Mouse (Mus musculus) hematopoietic stem cell, adult 5-6 weeks (primary cell): ENCODE results near the gene Agps. TPM values are rescaled to one million over a fixed set of nuclear protein-coding genes. Genes with fewer than 3 reads are reported as not detected.

Experiments
- ATAC-seq, 2 experiments: fragments of 125-278 bp in 1 of 2; replicated peaks in 1 of 2; 2 replicates each; pipeline ENCODE4 v1.8.0; 2016 to 2017; ENCODE audit warnings: inconsistent platforms in 2 of 2, mild to moderate bottlenecking in 2 of 2, moderate number of reproducible peaks in 2 of 2, low read depth in 1 of 2, moderate TSS enrichment in 1 of 2; ENCODE audit not compliant: low FRiP score in 2 of 2, poor library complexity in 2 of 2, severe bottlenecking in 2 of 2, insufficient read depth in 1 of 2, low TSS enrichment in 1 of 2
- total RNA-seq: library from RNA; stranded (forward); fragments of 172-1452, 232-1000 nt; gene quantifications from 2 replicates; pipeline ENCODE4 v1.2.3, GENCODE M21; 2017

Agps gene
- total RNA-seq, 1 experiment from 2014 or later: 38.7 TPM

DNA sequence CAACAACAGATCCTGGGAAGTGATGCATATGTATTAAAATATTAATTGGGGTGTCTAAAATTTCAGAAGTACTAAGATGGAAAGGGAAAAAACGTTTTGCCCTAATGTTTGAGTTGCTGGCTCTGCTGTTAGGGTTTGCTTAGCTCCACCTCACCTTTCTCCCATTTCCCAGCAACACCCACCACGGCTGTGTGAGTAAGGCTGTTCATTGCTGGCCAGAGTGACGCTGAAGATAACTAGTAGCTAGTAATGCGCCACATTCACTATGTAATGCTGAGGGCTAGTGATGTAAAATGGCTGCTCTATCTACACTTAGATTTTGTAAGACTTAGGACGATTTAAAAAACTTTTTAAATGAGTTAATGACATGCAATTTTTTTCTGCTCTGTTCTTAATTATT is 63.7 kb downstream of the Agps start:
- ATAC-seq: no peak

DNA sequence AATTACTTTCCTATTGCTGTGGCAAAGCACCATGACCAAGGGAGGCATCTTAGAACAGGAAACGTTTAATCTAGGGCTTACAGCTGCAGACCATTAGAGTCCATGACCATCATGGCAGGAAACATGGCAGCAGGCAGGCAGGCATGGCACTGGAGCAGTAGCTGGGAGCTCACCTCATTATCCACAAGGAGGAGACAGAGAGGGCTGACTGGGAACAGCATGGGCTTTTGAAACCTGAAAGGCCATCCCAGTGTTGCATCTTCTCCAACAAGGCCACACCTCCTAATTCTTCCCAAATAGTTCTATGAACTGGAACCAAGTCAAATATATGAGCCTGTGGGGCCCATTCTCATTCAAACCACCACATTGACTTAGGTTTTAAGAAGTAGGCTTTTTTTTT is 68.3 kb downstream of the Agps start:
- ATAC-seq: no peak

DNA sequence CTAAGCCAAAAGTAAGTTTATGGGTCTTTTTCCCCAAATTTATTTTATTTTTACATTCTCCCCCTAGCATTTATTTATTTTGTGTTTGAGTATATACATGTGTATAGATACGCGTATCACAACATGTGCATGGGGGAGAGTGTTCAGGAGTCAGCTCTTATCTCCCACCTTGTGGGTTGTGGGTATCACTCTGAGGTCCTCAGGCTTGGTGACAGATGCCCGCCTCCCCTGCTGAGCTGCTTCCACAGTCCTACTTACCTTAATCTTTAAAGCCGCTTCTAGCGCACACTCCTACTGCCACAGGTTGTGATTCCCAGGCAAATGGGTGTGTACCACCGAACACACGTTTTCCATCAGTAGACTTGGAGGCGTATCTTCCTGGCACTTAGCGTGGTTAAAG is 69.9 kb downstream of the Agps start:
- no peak for ATAC-seq

DNA sequence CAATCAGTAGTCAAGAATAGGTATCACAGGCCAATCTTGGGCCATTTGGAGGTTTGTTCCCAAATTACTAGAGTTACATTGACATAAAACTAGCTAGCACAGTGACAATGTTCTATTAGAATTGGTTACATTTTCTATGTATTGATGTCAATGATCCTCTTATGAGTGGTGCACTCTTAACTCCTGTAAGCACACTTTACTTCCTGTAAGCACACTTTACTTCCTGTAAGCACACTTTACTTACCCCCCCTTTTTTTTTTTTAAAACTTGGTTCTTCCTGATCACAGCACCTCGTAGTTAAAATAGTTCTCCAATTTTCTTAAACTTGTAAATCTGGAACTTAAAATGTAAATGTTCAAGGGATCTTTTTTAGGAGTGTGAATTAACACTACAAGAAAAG is 75.2 kb downstream of the Agps start:
- ATAC-seq: no peak

DNA sequence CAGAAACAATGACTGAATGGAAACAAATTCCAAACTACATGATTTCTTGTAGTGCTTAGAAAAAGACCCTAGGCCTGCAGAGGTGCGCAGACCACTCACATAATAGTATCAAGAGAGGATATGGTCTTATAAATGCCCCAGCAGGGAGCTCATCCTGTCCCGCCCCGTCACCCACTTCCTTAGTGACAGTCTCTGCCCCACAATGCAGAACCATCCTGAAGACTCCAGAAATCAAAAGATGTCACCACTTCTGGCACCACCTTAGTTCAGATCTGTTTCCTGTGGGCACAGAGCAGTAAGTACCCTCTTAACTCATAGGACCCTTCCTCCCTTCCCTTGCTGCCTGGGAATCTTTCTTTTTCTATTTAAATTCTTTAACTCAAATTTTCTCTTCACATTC is 83.1 kb downstream of the Agps start:
- ATAC-seq: no peak

- ATAC-seq: no peak
Observed at GRCm38 (mm10) chr2:75923807-75924340, 91.9 kb downstream of the Agps start.

- no peak for ATAC-seq
Observed at GRCm38 (mm10) chr2:75926061-75926460, 94.1 kb downstream of the Agps start.

GRCm38 (mm10) chr2:75928011-75928410 is 96.0 kb downstream of the Agps start:
- ATAC-seq: no peak

DNA sequence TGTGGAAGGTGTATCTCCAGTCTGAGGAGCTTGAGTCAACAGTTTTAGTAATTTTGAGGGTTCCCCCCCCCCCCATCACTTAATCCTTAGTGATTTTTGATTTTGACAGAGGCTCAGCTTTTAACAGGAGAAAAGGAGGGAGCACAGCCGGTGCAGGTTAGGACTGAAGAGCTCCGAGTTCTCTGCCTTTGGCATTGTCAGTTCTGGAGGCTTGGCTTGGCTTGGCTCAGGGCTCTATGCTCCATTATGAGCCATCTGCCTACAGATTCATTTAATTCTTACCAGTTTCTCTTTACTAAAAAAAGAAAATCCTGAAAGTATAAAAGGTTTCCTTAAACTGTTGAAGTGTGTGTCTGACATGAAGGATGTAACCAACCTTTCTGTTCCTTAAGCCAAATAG is 97.2 kb downstream of the Agps start:
- ATAC-seq: no peak

DNA sequence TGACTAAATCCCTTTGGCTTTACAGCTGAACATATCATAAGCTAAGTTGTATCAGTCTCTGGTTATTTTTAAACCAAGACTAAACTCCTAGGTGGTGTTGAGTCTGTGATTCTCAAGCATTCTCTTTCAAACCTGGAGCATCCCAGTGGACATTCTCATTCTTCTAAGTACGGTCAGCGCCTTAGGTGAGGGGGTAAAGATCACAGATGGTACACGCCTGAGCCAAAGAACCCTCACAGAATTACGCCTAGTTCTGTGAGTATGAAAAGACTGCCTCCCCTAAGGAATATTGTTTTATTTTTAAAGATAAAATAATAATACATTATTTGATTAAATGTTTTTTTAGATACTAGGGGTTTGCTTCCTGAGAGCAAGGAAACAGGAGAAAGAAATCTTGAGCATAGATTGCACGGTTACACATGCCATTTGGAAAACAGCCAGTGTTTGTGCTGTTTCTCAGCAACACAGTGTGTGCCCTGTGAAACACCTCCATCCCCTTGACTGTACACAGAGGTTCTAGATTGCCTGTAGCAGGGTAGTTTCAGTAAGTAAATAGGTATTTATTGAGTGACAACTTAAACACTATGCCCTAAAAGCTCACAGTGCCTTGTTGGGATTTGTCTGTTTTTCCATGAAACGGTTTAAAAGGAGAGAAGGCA is 97.9 kb downstream of the Agps start:
- no peak for ATAC-seq

DNA sequence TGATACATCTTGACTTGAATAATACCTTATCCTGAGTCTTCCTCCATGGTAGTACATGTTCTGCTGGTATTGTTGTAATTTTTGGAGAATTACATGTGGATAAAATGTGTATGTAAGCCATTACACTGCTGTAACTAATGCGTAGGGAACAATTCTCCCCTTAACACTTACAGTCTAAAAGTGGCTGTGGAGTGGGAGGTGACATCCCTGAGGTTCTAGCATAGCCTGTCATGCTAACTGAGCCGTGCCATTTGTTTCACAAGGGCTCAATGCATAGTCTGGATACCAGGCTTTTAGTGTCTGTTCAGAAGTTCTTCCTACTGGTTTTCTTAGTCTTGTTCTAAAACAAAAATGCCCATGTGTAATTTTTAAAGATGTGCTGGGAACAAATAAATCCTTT is 99.0 kb downstream of the Agps start:
- ATAC-seq: no peak

DNA sequence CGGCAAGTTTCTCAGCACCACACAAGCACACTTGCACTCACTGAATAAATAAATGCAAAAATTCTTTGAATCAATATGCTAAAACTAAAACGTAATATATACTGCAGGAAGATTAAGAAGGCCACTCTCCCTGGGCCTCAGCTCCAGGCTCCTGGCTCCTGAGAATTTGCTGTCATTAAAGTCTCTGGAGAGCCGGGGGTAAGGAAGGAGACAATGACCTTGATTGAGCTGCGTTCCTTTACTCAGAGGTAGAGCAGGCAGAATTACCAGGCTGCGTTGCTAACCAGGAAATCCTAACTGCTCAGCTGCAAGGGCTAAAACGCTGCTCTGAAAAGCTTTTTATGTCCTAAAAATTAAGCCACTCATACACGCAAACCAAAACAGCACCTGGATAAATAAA is 101.6 kb downstream of the Agps start:
- ATAC-seq: no peak

DNA sequence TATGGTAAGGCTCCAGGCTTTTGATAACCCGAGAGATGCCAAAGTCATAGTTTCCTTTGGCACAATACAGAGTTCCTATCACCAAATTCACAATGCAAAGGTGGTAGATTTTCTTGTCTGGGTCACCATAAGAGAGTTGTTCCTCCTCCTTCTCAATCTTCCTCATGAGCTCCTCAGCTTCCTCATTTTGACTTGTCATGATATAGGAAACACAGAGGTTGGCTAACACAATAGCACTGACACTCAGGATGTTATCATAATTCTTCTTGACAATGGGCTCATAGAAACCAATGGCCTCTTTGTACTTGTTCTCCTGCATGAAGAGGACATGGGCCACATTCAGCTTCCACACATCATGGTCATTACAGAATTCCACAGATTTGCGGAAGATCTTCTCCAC is 104.7 kb downstream of the Agps start:
- peak in 1 of 2 experiments; percentile 39; a peak in 2 of 4 replicates for ATAC-seq

DNA sequence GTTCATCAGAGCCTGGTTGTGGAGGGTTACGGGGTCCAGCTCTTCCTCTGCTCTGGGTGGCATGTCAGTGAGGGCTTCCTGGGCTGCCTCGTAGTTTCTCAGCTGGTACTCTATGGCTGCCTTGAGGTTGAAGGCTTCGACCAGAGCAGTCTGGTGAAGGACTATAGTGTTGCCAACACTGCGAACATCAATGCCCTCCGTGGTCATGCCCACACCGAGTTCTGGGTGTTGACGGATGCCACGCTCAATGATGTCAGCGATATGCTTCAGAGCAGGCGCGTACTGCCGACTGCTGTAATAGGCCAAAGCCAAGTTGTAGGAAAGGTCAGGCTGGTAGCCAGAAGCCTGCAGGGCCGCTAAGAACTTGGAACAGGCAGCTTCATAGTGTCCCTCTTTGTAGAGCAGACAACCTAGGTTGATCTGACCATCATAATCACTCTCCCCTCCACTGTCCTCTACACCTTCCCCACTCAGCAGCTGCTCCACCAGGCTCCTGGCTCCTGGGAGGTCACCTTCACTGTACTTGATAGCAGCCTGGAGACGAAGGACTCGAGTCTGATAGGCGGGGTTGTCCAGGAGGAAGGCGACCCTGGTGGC is 105.6 kb downstream of the Agps start:
- 0 out of 4 replicates have a peak, but pooled peaks of 1 of the 2 experiments have one; percentile 9 for ATAC-seq

DNA sequence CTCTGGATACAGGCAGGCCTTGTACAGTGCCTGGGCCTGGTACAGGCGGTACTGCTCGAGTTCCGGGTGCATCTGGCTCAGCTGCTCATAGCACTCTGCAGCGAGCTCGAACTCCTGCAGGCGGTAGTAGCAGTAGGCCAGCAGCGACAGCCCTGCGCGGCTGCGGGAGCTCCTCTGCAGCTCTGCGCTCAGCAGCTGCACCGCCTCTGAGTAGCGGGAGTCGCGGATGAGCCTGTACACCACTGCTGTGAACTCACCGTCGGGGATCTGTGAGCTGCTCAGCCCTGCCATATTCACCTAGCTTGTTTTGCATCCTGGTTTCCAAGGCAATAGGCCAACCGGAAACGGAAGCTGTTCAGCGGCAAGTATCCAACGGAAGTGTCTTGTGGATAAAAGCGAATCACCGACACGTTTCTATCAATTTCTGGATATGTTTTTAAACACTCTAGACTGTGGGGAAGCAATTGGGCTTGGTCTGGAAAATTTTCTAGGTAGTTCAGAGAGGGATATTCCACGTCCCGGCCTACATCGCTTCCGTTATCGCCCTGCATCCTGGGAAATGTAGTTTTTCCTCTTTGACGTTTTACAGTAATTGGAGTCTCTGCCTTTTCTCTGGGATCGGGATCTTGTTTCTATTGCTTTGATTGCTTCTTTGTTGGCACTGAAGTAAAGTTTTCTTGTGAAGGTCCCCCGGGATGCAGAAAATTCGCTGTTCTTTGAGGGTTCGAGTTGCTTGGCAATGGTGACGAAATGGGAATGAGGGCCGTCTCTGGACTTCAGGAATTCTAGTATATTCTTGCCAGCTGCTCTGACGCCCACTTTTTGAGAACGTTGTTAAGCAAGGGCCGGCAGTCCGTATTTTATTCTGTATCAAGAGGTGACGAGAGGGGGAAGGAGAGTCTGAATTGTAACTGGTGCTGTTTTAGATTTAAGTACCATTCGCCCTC is 106.4 kb downstream of the Agps start, which contains the start of gene Ttc30b:
TSS of gene Ttc30b (minus strand) at position 469 of the 947 bp plus-strand sequence.
- peak; percentile 85 to 86 for ATAC-seq

GRCm38 (mm10) chr2:75950685-75951084 is 118.7 kb downstream of the Agps start:
- ATAC-seq: no peak

GRCm38 (mm10) chr2:75953320-75953719 is 121.3 kb downstream of the Agps start:
- no peak for ATAC-seq

GRCm38 (mm10) chr2:75955709-75956108 is 123.7 kb downstream of the Agps start:
- ATAC-seq: no peak
